Comparison of ENCODE assay signal across 9 mouse cellular contexts in genomic region chr4:148950487-148950886, GRCm38 (mm10).
DNase-seq lines count a peak whose midpoint lies in the region; ATAC-seq and TF ChIP-seq lines count a peak whose summit lies in the region.
"Had no signal": no experiment of that assay in that cellular context is flagged by ENCODE, and none has a peak within 500 bp of the region (broad histone marks: within the 10 kb centered on the region; RNA-seq: fewer than 3 reads in every experiment).

No protein-coding gene starts in this region.

- H3K9ac ChIP-seq in midbrain, embryonic 14.5 days (replicated peaks; ENCODE audit: low read length): no peak overlapping the region
- H3K9ac ChIP-seq in midbrain, embryonic 11.5 days (ENCODE audit: low read length): no peak overlapping the region
- no peak overlapping the region for H3K9ac ChIP-seq in intestine, postnatal 0 days (ENCODE audit: low read depth, low read length)
- no peak overlapping the region for H3K9ac ChIP-seq in neural tube, embryonic 15.5 days (replicated peaks)

- no peak for ATAC-seq in midbrain, embryonic 14.5 days (ENCODE audit: low FRiP score, low TSS enrichment)
- no peak for ATAC-seq in midbrain, embryonic 11.5 days (ENCODE audit: low FRiP score)
- ATAC-seq in intestine, postnatal 0 days: 0 out of 2 replicates have a peak, but pooled peaks have one; percentile 28
- ATAC-seq in neural tube, embryonic 15.5 days (ENCODE audit: low FRiP score): no peak
- ATAC-seq in CD4-positive, CD25-positive, alpha-beta regulatory T cell, adult 4 months: no peak

- WGBS in midbrain, embryonic 14.5 days: 75% methylated on average over 6 of the region's 6 CpGs
- 79% methylated on average over 6 of the region's 6 CpGs for WGBS in midbrain, embryonic 11.5 days
- 57% methylated on average over 6 of the region's 6 CpGs for WGBS in intestine, postnatal 0 days
- WGBS in neural tube, embryonic 15.5 days: 78% methylated on average over 6 of the region's 6 CpGs

- intact Hi-C loops in gastrocnemius, adult 2 months (cut with DNase I): no loop called here
- intact Hi-C loops in gastrocnemius, postnatal 14 days (cut with DNase I; ENCODE audit: low total_unique reads): no loop called here

- no peak overlapping the region for H3K4me2 ChIP-seq in midbrain, embryonic 14.5 days (ENCODE audit: low read length)
- H3K4me2 ChIP-seq in midbrain, embryonic 11.5 days: no peak overlapping the region
- no peak overlapping the region for H3K4me2 ChIP-seq in intestine, postnatal 0 days (replicated peaks; ENCODE audit: low read depth)
- peak overlapping the region; percentile 75; the same call in 1 of the 2 replicates for H3K4me2 ChIP-seq in neural tube, embryonic 15.5 days

- DNase-seq in gastrocnemius, adult 2 months: no peak
- no peak for DNase-seq in gastrocnemius, adult 8-10 months (ENCODE audit: low spot score in 2 of 2)
- DNase-seq in midbrain, embryonic 14.5 days: no peak
- no peak for DNase-seq in midbrain, embryonic 11.5 days (ENCODE audit: low spot score, missing footprints)
- no peak for DNase-seq in gastrocnemius, postnatal 14 days
- DNase-seq: kidney, adult 8-10 months had no signal

- no peak overlapping the region for H3K4me3 ChIP-seq in gastrocnemius, adult 2 months
- H3K4me3 ChIP-seq in midbrain, embryonic 14.5 days (replicated peaks; ENCODE audit: low read depth, low read length): no peak overlapping the region
- no peak overlapping the region for H3K4me3 ChIP-seq in midbrain, embryonic 11.5 days (ENCODE audit: low read depth, low read length)
- H3K4me3 ChIP-seq in intestine, postnatal 0 days (ENCODE audit: low read depth, low read length): no peak overlapping the region
- H3K4me3 ChIP-seq in neural tube, embryonic 15.5 days (replicated peaks): no peak overlapping the region

- peaks cover 27% of the 10 kb centered on the region for H3K4me1 ChIP-seq in midbrain, embryonic 14.5 days (ENCODE audit: control insufficient read depth, insufficient read depth, low read length)
- peaks cover 11% of the 10 kb centered on the region for H3K4me1 ChIP-seq in midbrain, embryonic 11.5 days (ENCODE audit: control insufficient read depth, insufficient read depth, low read length)
- H3K4me1 ChIP-seq in intestine, postnatal 0 days (replicated peaks; ENCODE audit: control insufficient read depth, insufficient read depth, low read length): no peaks in the 10 kb centered on the region
- H3K4me1 ChIP-seq in neural tube, embryonic 15.5 days: peaks cover 29% of the 10 kb centered on the region

- no peaks in the 10 kb centered on the region for H3K9me3 ChIP-seq in midbrain, embryonic 14.5 days (ENCODE audit: control insufficient read depth, low read length)
- no peaks in the 10 kb centered on the region for H3K9me3 ChIP-seq in midbrain, embryonic 11.5 days (ENCODE audit: control insufficient read depth, low read length)
- no peaks in the 10 kb centered on the region for H3K9me3 ChIP-seq in intestine, postnatal 0 days (ENCODE audit: control insufficient read depth)
- no peaks in the 10 kb centered on the region for H3K9me3 ChIP-seq in neural tube, embryonic 15.5 days (replicated peaks)

- no peak for TF ChIP-seq CTCF in gastrocnemius, adult 2 months (IDR thresholded peaks at IDR 0.05)
- peak; percentile 45 for TF ChIP-seq CTCF in intestine, postnatal 0 days (IDR thresholded peaks at IDR 0.05; ENCODE audit: low read depth)

- H3K27me3 ChIP-seq in midbrain, embryonic 14.5 days (ENCODE audit: control insufficient read depth, insufficient read depth, low read length): peaks cover 47% of the 10 kb centered on the region
- peaks cover 53% of the 10 kb centered on the region for H3K27me3 ChIP-seq in midbrain, embryonic 11.5 days (ENCODE audit: control insufficient read depth, insufficient read depth, low read length)
- peaks cover 18% of the 10 kb centered on the region for H3K27me3 ChIP-seq in intestine, postnatal 0 days (replicated peaks; ENCODE audit: control insufficient read depth, insufficient read depth, low read length)
- H3K27me3 ChIP-seq in neural tube, embryonic 15.5 days (replicated peaks): peaks cover 53% of the 10 kb centered on the region

- no peaks in the 10 kb centered on the region for H3K36me3 ChIP-seq in midbrain, embryonic 14.5 days (ENCODE audit: control insufficient read depth, insufficient read depth, low read length)
- H3K36me3 ChIP-seq in midbrain, embryonic 11.5 days (ENCODE audit: control insufficient read depth, insufficient read depth, low read length): no peaks in the 10 kb centered on the region
- H3K36me3 ChIP-seq in intestine, postnatal 0 days (ENCODE audit: control insufficient read depth, insufficient read depth): peaks cover 42% of the 10 kb centered on the region
- H3K36me3 ChIP-seq in neural tube, embryonic 15.5 days: no peaks in the 10 kb centered on the region

- H3K27ac ChIP-seq in gastrocnemius, adult 2 months: peak overlapping the region; percentile 57
- H3K27ac ChIP-seq in midbrain, embryonic 14.5 days (replicated peaks; ENCODE audit: low read depth, low read length): peak overlapping the region; percentile 52; the same call in 1 of the 2 replicates
- no peak overlapping the region for H3K27ac ChIP-seq in midbrain, embryonic 11.5 days (ENCODE audit: low read depth, low read length)
- H3K27ac ChIP-seq in intestine, postnatal 0 days (ENCODE audit: low read depth, low read length): 0 out of 2 replicates have a peak overlapping the region, but pooled peaks have one; percentile 11
- H3K27ac ChIP-seq in neural tube, embryonic 15.5 days (replicated peaks): peak overlapping the region; percentile 35; the same call in 1 of the 2 replicates
